Mouse (Mus musculus): ENCODE measurements at regions not wholly inside any gene's neighbourhood (a gene's known extent, or its start where the extent isn't known, plus 50 kb on each side); places are given as distances from the start of the nearest gene placed in this dataset.

DNA sequence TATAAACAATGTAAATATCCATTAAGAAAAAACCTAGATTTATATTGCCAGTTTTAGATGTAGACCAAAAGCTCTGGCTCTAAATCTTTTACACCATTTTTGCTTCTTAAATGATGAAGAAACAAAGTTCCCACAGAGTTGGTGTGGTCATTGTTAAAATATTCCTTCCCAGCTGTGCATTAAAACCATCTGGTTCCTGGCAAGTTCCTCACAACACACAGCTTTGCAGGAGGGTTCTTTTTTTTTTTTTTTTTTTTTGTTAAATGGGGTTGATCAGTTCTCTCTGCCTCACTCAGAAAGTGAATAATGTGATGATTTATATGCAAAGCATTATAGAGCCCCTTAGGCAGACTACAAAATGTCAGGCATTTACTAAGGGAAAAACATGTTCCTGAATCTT, 1266.2 kb upstream of the 4931417E11Rik start:
- Histone ChIP-seq H3K36me3 (ENCODE audit: control insufficient read depth, insufficient read depth, low read length, poor library complexity, severe bottlenecking) (no peaks in the 10 kb centered on the region), H3K4me3 (ENCODE audit: insufficient read depth in 1 of 2, low read depth in 1 of 2, low read length in 2 of 2, poor library complexity in 1 of 2, severe bottlenecking in 1 of 2) (no peak overlapping the region), H3K27ac (ENCODE audit: insufficient read depth, low read depth, low read length, poor library complexity, severe bottlenecking) (no peak overlapping the region), H3K9ac (ENCODE audit: insufficient read depth, low read depth, low read length, poor library complexity, severe bottlenecking) (no peak overlapping the region), H3K9me3 (ENCODE audit: control insufficient read depth, insufficient read depth, low read depth, low read length) (no peaks in the 10 kb centered on the region), H3K4me1 (ENCODE audit: control insufficient read depth in 2 of 2, insufficient read depth in 2 of 2, low read length in 2 of 2, poor library complexity in 1 of 2) (no peaks in the 10 kb centered on the region)
- no peak for DNase-seq (ENCODE audit: low read depth, low spot score)
- TF ChIP-seq ZC3H11A (IDR thresholded peaks at IDR 0.05; ENCODE audit: borderline replicate concordance, low read depth, low read length), result no peak
- no peak for TF ChIP-seq ZNF384 (IDR thresholded peaks at IDR 0.05; ENCODE audit: low read depth, low read length)
- TF ChIP-seq CHD2 (IDR thresholded peaks at IDR 0.05; ENCODE audit: low read depth, low read length), result no peak
- TF ChIP-seq MAFK (IDR thresholded peaks at IDR 0.05; ENCODE audit: insufficient read depth, low read depth, low read length), result no peak
- no peak for TF ChIP-seq HCFC1 (IDR thresholded peaks at IDR 0.05; ENCODE audit: borderline replicate concordance, insufficient read depth, low read length)
- in situ Hi-C loops (cut with MboI; ENCODE audit: low sequenced_read_pairs in 2 of 2, unreplicated experiment in 2 of 2), result no loop called here

DNA sequence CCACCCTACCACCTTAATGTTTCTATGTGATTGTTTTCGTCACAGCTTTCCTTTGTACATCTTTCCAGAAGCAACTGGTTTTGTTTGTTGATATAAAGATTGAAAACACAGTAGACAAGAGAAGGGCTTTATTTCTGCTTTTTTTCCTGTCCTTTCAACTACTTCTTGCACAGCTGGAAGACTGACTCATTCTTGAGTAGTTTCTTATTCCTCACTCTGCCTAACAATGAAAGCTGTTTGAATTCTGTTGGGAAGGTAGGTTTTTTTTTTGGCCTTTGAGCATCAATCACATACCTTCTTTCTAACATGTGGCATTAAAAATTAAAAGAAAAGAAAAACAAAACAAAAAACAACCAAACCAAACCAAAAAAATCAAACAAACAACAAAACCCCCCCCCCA, 1229.3 kb upstream of the 4931417E11Rik start:
- Histone ChIP-seq H3K9ac (ENCODE audit: insufficient read depth, low read depth, low read length, poor library complexity, severe bottlenecking) (no peak overlapping the region), H3K4me3 (ENCODE audit: insufficient read depth in 1 of 2, low read depth in 1 of 2, low read length in 2 of 2, poor library complexity in 1 of 2, severe bottlenecking in 1 of 2) (no peak overlapping the region), H3K9me3 (ENCODE audit: control insufficient read depth, insufficient read depth, low read depth, low read length) (no peaks in the 10 kb centered on the region), H3K27ac (ENCODE audit: insufficient read depth, low read depth, low read length, poor library complexity, severe bottlenecking) (no peak overlapping the region), H3K4me1 (ENCODE audit: control insufficient read depth in 2 of 2, insufficient read depth in 2 of 2, low read length in 2 of 2, poor library complexity in 1 of 2) (no peaks in the 10 kb centered on the region), H3K36me3 (ENCODE audit: control insufficient read depth, insufficient read depth, low read length, poor library complexity, severe bottlenecking) (no peaks in the 10 kb centered on the region)
- TF ChIP-seq MAFK (IDR thresholded peaks at IDR 0.05; ENCODE audit: insufficient read depth, low read depth, low read length) (no peak), ZNF384 (IDR thresholded peaks at IDR 0.05; ENCODE audit: low read depth, low read length) (peak; percentile 79)
- in situ Hi-C loops (cut with MboI; ENCODE audit: low sequenced_read_pairs in 2 of 2, unreplicated experiment in 2 of 2), result no loop called here
- DNase-seq (ENCODE audit: low read depth, low spot score), result no peak
